Mouse (Mus musculus) urinary bladder, postnatal 36 days (tissue): ENCODE measurements around the gene Fam84a.

Experiments used
- DNase-seq, 2 experiments: peaks; one replicate each; pipeline ENCODE4 v3.0.0; 2022; ENCODE audit warnings: low spot score in 2 of 2, mixed read lengths in 1 of 2

Gene Fam84a

DNA sequence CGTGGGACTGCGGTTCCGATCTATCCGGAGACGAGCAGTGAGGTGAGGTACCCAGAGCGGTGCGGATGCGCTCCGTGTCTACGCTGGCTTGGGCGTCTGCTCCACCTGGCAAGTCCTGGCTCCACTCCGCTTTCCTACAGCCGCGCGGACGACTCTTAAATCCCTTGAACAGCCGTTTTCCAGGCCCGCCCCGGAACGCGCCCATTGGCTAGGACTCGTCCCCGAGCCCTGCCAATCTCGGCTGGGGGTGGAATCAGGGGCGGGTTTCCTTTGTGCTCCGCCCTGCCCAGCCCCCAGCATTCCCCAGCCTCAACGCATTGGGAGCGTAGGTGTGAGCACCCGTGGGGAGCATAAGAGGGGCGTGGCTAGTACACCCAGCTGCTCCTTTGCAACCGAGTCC, at the start of gene Fam84a:
Fam84a (minus strand) TSS at position 134 of the 400 bp plus-strand sequence.
- DNase-seq, result peak; percentile 90 to 94

DNA sequence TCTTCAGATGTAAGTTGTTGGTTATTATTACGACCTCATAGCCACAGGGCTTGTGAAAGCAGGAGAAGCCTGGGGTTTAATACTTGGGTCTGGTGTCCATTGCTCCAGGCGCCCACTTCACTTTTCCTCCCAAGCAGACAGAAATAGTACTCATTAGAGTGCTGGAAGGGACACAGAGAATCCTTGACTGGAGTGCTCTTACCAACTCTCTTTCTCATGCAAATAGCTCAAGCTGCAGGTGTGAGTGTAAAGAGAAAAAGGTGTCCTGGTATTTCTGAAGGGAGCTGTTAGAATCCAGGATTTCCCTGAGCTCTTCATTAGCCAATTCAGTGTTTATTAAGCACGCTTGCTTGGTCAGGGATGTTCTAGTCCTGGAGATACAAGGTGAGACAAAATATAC, 43.6 kb upstream of the Fam84a start:
- no peak for DNase-seq

DNA sequence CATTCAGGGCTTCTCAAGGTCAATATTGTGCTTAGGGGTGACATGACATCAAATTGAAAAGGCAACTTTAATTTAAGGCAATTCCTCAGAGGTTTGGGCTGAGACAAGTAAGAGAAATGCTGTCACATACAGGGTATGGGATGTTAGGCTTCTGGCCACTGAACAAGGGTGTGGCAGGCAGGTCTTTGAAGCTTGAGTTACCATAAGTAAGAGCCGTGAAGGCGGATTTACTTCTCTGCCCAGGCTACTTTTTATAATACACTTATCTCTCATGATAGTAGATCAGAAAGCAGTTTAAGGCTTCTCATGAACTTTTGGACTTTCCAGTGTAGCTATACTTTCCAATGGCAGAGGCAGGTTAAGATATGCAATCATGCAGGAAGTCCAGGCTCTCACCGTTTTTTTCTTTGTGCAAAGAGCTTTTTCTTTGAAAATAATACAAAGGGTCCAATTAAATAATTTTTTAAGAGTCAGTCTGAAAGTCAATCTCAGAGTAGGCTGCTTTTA, 34.9 kb upstream of the Fam84a start:
- DNase-seq, result no peak

GRCm38 (mm10) chr12:14165713-14166112, 13.9 kb upstream of the Fam84a start:
- peak in 1 of 2 experiments; percentile 23 for DNase-seq

DNA sequence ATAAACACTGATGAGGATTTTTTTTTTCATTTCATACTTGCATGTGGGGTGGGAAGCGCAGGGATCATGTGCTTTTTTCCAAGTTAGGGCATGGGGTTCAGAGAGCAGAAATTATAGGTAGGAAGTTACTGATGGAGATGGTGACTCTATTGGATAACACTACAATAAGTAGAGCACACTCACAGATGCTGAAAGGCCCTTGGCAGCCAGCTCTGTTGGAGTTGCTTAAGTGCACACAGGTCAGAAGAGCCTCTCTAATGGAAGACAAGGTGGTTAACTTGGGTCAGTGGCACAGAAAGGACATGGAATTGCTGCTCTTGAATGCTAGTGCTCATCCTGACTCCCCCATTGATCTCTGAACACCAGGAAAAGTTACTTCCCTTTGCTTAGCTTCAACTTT, 13.1 kb upstream of the Fam84a start:
- DNase-seq, result no peak

GRCm38 (mm10) chr12:14152426-14152825, 572 bp upstream of the Fam84a start:
- DNase-seq, result peak in 1 of 2 experiments; percentile 28

GRCm38 (mm10) chr12:14150936-14151631, 770 bp downstream of the Fam84a start:
- DNase-seq, result peak; percentile 15 to 27

DNA sequence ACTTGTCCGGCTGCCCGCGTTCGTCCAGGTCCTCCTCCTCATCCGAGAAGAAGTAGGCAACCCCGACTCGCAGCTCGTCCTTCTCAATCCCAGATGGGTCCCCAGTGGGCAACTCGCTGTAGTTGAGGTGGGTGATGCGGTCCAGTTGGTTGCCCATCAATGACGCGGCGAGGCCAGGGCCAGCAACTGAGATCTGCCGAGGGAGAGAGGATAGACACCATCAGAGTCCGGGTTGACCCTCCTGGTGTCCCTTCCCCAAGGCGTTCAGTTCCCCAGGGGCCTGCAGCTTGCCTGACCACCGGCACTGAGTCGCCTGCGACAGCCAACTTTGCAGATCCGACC, 1.3 kb downstream of the Fam84a start:
- peak in 1 of 2 experiments; percentile 21 for DNase-seq

DNA sequence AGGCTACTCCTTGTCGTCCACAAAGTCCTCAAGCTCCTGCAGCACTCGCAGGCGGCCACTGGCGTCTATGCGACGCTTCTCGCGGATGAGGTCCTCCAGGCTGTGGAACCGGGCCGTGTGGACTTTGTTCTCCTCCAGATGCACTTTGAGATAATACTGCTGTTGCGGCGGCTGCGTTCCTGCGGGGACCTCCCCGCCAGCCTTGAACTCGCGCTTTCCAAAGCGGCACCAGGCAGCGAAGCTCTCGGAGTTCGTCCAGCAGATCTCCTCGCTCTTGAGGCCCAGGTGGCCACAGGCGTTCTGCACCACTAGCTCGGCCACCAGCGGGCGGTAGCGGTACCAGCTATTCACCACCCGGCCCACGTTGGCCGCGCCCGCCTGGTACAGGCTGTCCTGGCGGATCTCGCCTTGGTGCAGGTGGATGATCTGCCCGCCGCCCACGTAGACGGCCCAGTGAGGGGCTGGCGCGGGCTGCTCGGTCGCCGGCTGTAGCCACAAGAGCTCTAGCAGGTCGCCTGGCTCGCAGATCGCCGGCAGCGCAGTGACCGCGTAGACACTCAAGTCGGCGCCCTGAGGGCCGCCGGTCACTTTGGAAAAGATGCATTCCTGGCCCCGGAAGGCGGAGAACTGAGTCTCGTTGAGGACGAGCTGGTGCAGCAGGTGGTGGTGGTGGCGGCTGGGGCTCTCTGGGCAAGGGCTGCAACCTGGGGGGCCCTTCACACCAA, 1.8 kb downstream of the Fam84a start:
- peak; percentile 72 to 78 for DNase-seq

DNA sequence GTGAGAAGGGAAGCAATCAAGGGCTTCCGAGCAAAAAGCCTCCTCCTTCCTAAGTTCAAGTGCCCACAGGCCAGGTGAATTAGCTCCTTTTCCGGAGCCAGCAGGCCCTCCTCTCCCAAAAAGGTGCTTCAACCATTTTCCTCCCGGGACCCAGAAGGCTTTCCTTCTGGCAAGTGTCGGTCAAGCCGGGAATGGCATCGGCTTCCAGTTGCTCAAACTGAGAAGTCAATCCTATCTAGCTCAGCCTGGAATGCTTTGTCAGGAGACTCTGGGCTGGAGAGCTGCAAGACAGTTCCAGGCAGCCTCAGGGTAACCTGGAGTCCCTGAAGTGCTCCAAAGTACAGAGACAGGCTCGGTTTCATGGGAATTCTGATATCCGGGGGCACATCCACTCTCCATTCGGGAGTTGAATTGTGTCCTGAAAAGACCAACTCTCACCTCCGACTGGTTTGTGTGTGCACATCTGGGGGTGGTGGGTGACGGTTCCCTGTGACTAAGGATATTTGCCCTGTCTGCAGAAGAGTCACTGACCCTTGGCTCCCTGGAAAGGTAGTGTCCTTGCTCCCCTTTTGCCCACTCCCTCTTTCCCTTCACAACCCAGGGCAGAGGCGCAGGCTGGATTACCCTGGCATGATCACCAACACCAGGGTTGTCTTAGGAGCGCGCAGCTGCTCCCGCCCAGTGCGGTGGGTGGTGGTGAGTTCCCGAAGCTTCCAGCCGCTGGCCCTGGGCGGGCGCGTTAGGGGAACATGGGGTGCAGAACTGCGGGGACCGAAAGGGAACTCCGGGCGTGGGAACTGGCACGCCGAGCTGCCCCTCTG, 2.6 kb downstream of the Fam84a start:
- peak in 1 of 2 experiments; percentile 10 for DNase-seq

- no peak for DNase-seq
Observed at GRCm38 (mm10) chr12:14137046-14137445, 14.8 kb downstream of the Fam84a start.

DNA sequence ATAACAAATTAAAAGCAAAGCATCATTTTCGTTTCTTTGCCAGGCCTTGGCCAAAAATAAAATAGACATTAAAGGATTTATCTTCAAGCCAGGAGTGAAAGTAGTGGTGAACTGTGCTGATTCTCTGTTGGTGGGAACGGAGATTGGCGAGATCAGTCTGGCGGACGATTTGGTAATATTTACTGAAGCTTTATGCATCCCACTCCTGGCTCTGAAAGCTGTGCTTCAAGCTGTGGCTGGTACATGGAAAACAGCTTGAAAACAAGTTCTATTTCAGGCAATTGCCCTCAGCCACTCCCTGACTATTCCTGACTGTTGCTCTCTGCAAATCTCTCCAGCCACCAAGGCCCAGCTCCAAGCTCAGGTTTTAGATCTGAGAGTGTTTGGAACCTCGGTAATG, 37.1 kb downstream of the Fam84a start:
- peak in 1 of 2 experiments; percentile 1 for DNase-seq

DNA sequence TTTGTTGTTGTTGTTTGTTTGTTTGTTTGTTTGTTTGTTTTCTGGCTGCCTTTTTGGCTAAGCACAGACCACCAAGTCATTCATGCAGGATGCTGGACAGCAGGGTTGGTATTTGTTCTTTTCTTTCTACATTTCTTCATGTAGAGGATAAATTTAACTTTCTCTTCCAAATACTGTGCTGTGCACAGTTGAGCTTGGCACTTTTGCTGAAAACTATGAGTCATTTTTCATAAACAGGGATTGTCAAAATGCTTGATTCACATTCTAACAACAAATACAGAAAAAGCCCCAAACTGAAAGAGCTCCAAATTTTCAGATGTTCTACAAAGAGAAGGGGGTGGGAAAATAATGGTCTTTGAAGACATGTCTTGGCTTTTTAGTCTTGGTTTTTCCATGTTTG, 54.9 kb downstream of the Fam84a start:
- DNase-seq, result no peak
